Mouse (Mus musculus) heart, adult 11 months (tissue): Measurements from ENCODE around the gene Tnfrsf4.

ENCODE experiments used
- DNase-seq: peaks from one replicate; pipeline ENCODE4 v3.0.0; 2022

Tnfrsf4 gene

DNA sequence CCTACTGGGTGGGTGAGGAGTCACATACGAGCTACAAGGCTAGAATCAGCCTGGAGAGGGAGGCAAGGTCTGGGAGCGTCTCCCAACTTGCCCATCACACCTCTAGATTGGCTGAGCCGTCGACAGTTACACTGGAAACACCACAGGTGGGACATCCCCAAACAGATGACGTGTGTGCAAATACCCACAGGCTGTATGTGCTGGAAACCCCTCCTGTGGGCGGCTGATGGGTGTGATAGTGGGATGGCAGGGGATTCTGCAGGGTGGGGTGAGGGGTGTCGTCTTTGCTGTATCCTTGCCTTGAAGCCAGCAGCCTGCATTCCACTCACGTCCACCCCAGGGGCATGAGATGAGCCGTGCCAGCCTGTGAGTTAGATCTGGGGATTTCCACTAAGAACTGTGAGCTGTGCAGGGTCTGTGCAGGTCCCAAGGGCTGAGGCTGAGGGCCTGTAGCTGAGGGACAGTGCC lies 17.0 kb downstream of the Tnfrsf4 start:
- peak; percentile 90 for DNase-seq

DNA sequence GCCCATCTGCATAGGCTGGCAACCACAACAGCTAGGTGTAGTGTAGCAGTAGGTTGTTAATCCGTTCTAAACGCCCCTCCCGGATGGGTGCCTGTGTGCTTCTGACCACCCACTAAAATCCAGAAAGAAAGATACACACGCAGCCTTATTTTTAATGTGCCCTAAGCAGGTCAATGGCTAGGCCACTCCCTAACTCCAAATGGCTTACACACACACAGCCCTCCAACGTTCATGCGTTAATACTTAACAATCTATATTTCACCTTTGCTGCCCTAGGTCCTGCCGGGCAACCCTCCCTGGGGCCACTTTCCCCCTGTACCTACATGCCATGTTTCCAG lies 17.6 kb downstream of the Tnfrsf4 start:
- DNase-seq: no peak

- DNase-seq: peak; percentile 99
Measured at GRCm38 (mm10) chr4:156031593-156032391, 18.1 kb downstream of the Tnfrsf4 start.

GRCm38 (mm10) chr4:156032856-156033255 lies 19.2 kb downstream of the Tnfrsf4 start:
- DNase-seq: peak; percentile 88

- peak; percentile 94 for DNase-seq
Measured at GRCm38 (mm10) chr4:156033476-156034119, 20.0 kb downstream of the Tnfrsf4 start.

- DNase-seq: no peak
Measured at GRCm38 (mm10) chr4:156034301-156034700, 20.7 kb downstream of the Tnfrsf4 start.

GRCm38 (mm10) chr4:156034901-156035300 lies 21.3 kb downstream of the Tnfrsf4 start:
- DNase-seq: no peak

GRCm38 (mm10) chr4:156044754-156045153 lies 31.1 kb downstream of the Tnfrsf4 start:
- no peak for DNase-seq

- no peak for DNase-seq
Measured at GRCm38 (mm10) chr4:156049779-156050178, 36.1 kb downstream of the Tnfrsf4 start.

- no peak for DNase-seq
Measured at GRCm38 (mm10) chr4:156050391-156050980, 36.8 kb downstream of the Tnfrsf4 start.

- no peak for DNase-seq
Measured at GRCm38 (mm10) chr4:156053113-156053512, 39.5 kb downstream of the Tnfrsf4 start.

DNA sequence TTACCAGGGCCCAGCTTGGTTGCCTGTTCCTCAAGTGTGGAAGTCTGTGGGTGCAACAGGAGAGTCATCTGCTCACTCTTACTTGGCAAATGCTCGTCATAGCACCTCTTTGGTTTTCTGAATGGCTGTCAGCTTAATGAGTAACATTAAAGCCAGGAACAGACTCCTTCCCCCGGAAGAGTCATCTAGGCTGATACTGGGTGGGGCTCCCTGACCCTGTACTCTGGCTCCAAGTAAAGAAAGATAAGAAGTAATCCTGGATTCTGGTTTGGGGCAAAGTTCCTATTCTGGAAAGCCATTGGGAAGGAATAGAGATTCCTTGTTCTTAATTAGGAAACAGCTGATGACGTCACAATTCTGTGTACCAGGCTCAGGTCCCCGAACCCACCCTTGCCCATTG lies 40.5 kb downstream of the Tnfrsf4 start:
- no peak for DNase-seq

DNA sequence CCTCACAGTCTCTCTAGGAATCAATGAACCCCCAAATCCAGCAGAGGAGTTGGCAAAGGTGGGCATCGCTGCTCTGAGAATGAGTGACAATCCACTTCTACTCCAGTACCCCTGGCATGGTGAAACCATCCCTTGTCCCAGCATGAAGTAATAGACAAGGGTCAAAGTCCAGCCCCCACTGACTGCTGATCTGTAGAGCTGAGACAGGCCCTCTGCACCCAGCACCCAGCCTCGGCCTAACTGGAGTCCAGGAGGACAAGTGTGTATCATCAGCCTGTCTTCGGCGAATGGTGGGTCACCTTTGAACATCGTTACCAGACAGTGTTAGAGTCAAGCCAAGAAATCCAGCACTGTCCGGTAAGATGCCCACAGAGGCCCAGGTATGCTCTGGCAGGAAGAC lies 41.0 kb downstream of the Tnfrsf4 start:
- DNase-seq: no peak

DNA sequence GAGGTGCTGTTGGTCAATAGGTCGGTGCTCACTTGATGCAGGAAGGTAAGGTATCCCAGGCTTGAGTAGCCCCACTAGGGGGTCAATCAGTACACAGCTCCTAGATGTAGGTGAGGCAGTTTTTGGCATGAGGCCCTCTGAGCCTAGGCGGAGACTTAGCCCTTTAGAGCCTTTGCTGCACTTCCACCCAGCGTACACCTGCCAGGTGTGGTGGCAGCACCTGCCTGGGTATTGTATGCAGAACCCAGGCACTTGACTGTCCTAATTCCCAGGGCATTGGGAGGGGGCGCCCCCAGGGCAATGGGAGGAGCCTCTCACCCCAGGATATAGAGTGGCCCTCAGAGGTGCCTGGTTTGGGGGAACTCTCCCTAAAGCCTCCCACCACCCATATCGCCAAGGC lies 41.5 kb downstream of the Tnfrsf4 start:
- no peak for DNase-seq

- no peak for DNase-seq
Measured at GRCm38 (mm10) chr4:156057702-156058101, 44.1 kb downstream of the Tnfrsf4 start.

- DNase-seq: no peak
Measured at GRCm38 (mm10) chr4:156058826-156059225, 45.2 kb downstream of the Tnfrsf4 start.

DNA sequence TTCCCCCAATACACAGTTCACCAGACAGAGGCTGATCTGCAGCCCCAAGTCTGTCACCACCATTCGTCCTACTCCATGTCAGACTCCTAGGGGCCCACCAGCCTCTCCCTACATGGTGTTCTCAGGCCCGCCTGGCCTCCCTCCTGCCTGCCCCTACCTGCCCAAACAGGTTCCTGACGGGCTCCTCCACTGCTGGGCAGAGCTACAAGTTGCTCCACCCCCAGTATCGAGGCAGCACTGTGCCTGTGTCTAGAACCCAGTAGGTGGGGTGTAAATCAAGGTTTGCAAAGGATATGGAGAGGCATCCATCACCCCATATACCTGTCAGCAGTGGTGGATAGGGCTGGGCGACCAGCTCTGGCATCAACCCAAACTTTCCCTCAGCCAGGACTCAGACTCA lies 45.6 kb downstream of the Tnfrsf4 start, which contains the start of gene Ttll10:
Gene Ttll10, minus strand, starts transcription at position 154 of the 400 bp plus-strand sequence.
- DNase-seq: no peak

GRCm38 (mm10) chr4:156059713-156060112 lies 46.1 kb downstream of the Tnfrsf4 start:
- DNase-seq: no peak

- no peak for DNase-seq
Measured at GRCm38 (mm10) chr4:156063861-156064509, 50.3 kb downstream of the Tnfrsf4 start.

DNA sequence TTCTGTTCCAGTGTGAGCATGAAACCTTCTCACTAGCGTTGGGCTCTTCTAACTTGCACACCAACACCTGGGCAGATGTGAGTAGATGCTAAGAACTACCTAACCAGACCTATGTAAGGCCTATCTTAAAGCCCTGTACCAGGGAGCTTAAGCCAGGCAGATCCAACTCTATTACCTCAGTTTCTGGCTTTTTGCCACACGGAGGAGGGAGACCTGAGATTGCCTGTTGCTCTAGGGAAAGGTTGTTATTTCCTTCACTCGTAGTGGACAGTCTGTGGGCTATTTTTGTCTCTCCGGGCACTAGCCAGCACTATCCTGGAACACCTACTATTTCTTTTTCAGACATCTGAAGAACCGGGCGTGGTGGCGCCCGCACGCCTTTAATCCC lies 50.9 kb downstream of the Tnfrsf4 start:
- DNase-seq: no peak

DNA sequence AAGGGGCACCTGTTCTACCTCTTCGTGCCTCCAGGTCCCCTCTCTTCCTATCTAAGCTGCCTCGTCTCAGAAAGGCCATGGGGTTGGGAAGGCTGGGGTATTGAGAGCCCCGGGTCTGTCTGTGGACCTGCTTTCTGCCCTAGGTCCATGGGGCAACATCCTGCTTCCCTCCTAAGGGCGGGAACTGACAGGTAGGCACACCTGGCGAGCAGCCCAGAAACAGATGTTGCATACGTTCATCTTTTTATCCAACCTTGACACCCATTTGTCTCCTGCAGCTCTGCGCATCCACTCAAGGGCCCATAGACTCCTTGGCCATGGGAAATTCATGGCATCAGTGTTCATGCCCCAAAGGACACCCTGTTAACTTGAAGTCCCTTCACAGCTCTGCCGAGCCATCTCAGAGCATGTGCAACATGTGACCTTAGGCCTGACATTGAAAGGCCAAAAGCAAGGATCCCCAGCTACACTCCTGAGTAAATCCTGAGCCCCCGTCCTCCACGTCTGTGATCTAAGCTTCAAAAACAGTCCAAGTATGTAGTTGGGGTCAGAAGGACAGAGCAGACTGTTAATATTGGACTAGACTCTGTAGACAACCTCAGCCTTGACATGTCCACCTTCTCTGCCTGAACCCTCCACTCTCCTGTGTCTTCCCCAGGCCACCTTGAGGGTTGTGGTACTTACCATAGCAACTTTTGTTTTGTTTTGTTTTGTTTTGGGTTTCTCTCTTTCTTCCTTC lies 51.7 kb downstream of the Tnfrsf4 start:
- DNase-seq: no peak
